Mouse (Mus musculus): Measurements from ENCODE around the gene Skor1.

The Skor1 gene

GRCm38 (mm10) chr9:63148410-63149371, at the start of gene Skor1:
Skor1 (minus strand) TSS chr9:63148961.
- DNase-seq (ENCODE audit: low spot score in 2 of 2), result no peak

GRCm38 (mm10) chr9:63197252-63197651, 48.5 kb upstream of the Skor1 start:
- DNase-seq (ENCODE audit: low spot score in 2 of 2), result no peak

GRCm38 (mm10) chr9:63196114-63196682, 47.4 kb upstream of the Skor1 start:
- no peak for DNase-seq (ENCODE audit: low spot score in 2 of 2)

- no peak for DNase-seq (ENCODE audit: low spot score in 2 of 2)
Observed at GRCm38 (mm10) chr9:63195523-63195922, 46.8 kb upstream of the Skor1 start.

- DNase-seq (ENCODE audit: low spot score in 2 of 2), result no peak
Observed at GRCm38 (mm10) chr9:63194791-63195190, 46.0 kb upstream of the Skor1 start.

GRCm38 (mm10) chr9:63192809-63193208, 44.0 kb upstream of the Skor1 start:
- DNase-seq (ENCODE audit: low spot score in 2 of 2), result no peak

GRCm38 (mm10) chr9:63187310-63187709, 38.5 kb upstream of the Skor1 start:
- no peak for DNase-seq (ENCODE audit: low spot score in 2 of 2)

- no peak for DNase-seq (ENCODE audit: low spot score in 2 of 2)
Observed at GRCm38 (mm10) chr9:63185249-63185648, 36.5 kb upstream of the Skor1 start.

GRCm38 (mm10) chr9:63183864-63184263, 35.1 kb upstream of the Skor1 start:
- no peak for DNase-seq (ENCODE audit: low spot score in 2 of 2)

- no peak for DNase-seq (ENCODE audit: low spot score in 2 of 2)
Observed at GRCm38 (mm10) chr9:63182306-63182960, 33.7 kb upstream of the Skor1 start.

GRCm38 (mm10) chr9:63181337-63182178, 32.8 kb upstream of the Skor1 start:
- no peak for DNase-seq (ENCODE audit: low spot score in 2 of 2)

- no peak for DNase-seq (ENCODE audit: low spot score in 2 of 2)
Observed at GRCm38 (mm10) chr9:63178296-63178695, 29.5 kb upstream of the Skor1 start.

GRCm38 (mm10) chr9:63174001-63174721, 25.4 kb upstream of the Skor1 start:
- no peak for DNase-seq (ENCODE audit: low spot score in 2 of 2)

GRCm38 (mm10) chr9:63171951-63172350, 23.2 kb upstream of the Skor1 start:
- no peak for DNase-seq (ENCODE audit: low spot score in 2 of 2)

- no peak for DNase-seq (ENCODE audit: low spot score in 2 of 2)
Observed at GRCm38 (mm10) chr9:63169127-63169526, 20.4 kb upstream of the Skor1 start.

GRCm38 (mm10) chr9:63165070-63165469, 16.3 kb upstream of the Skor1 start:
- DNase-seq (ENCODE audit: low spot score in 2 of 2), result no peak

GRCm38 (mm10) chr9:63163756-63164155, 15.0 kb upstream of the Skor1 start:
- DNase-seq (ENCODE audit: low spot score in 2 of 2), result no peak

- DNase-seq (ENCODE audit: low spot score in 2 of 2), result no peak
Observed at GRCm38 (mm10) chr9:63151949-63152348, 3.2 kb upstream of the Skor1 start.

- DNase-seq (ENCODE audit: low spot score in 2 of 2), result peak in 1 of 2 experiments; percentile 61
Observed at GRCm38 (mm10) chr9:63151072-63151870, 2.5 kb upstream of the Skor1 start.
